Mouse (Mus musculus) midbrain, embryonic 16.5 days (tissue): ENCODE data around the gene Cdkal1. TPM values are rescaled to one million over a fixed set of nuclear protein-coding genes. Genes with fewer than 3 reads are reported as not detected.

Experiments used
- ATAC-seq: fragments of 200-750 bp; cut with Nextera tagmentation; 2 replicates; pipeline ENCODE4 v1.8.0; 2017; ENCODE audit warnings: moderate TSS enrichment
- H3K27ac ChIP-seq: fragments of 300-500 bp; sonication (generic); 2 replicates; pipeline ENCODE4 v1.5.1; 2014; ENCODE audit warnings: mild to moderate bottlenecking, low read length, mixed read lengths
- H3K27me3 ChIP-seq: fragments of 300-500 bp; sonication (generic); 2 replicates; pipeline ENCODE4 v1.6.1; 2014; ENCODE audit warnings: low read depth, low read length, mixed read lengths; ENCODE audit not compliant: control insufficient read depth, insufficient read depth
- H3K36me3 ChIP-seq: fragments of 300-500 bp; sonication (generic); 2 replicates; pipeline ENCODE4 v1.6.1; 2014; ENCODE audit warnings: mild to moderate bottlenecking, low read length, moderate library complexity, mixed read lengths; ENCODE audit not compliant: control insufficient read depth, insufficient read depth
- H3K4me1 ChIP-seq: fragments of 300-500 bp; sonication (generic); 2 replicates; pipeline ENCODE4 v1.6.1; 2014; ENCODE audit warnings: mild to moderate bottlenecking, low read length, mixed read lengths; ENCODE audit not compliant: control insufficient read depth, insufficient read depth
- H3K4me2 ChIP-seq: fragments of 300-500 bp; sonication (generic); 2 replicates; pipeline ENCODE4 v1.6.1; 2014; ENCODE audit warnings: mild to moderate bottlenecking, low read length, mixed read lengths
- H3K4me3 ChIP-seq: fragments of 300-500 bp; sonication (generic); 2 replicates; pipeline ENCODE4 v1.5.1; 2014; ENCODE audit warnings: low read depth, mild to moderate bottlenecking, low read length, moderate library complexity, mixed read lengths
- H3K9ac ChIP-seq: fragments of 300-500 bp; sonication (generic); 2 replicates; pipeline ENCODE4 v1.6.1; 2014; ENCODE audit warnings: low read depth, low read length, mixed read lengths
- H3K9me3 ChIP-seq: fragments of 300-500 bp; sonication (generic); replicated peaks from 2 replicates; pipeline ENCODE4 v1.6.1; 2014; ENCODE audit warnings: mild to moderate bottlenecking, low read length, mixed read lengths; ENCODE audit not compliant: control insufficient read depth, poor library complexity, severe bottlenecking
- WGBS: fragments of 180-500 bp; shearing (Covaris S2); extraction: QIAGEN DNeasy Blood & Tissue Kit; methylation state at CpG from one replicate; pipeline ENCODE4 v1.1.7; 2014; 5-methylcytosine and 5-hydroxymethylcytosine counted together
- polyA plus RNA-seq: library from polyadenylated mRNA; unstranded; fragments of >200 nt; fragmentation: Nextera tagmentation; extraction: Ambion mirVana; gene quantifications from 2 replicates; pipeline ENCODE4 v1.2.1, GENCODE M21; 2015

Gene Cdkal1
- polyA plus RNA-seq, 1 experiment from 2014 or later = 21.4 TPM

DNA sequence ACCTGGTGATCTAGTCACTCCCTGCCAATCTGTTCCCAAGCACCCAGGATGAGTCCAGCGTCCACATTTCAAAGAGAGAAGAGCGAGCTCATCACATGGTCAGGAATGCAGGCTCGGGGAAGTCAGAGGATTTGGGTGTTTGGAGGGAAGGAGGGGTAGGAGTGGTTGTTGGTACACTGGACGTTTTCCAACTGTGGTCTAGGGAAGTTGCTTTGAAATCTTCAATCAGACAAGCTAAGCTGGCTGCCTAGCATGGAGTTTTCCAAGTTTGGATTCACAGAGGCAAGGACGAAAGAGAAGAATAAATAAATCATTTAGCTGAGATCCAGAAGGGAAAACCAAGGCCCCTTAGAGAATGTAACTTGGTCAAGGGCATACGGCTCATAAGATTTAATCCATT lies 486.7 kb downstream of the Cdkal1 start:
- 48% methylated on average over 6 of the region's 6 CpGs for WGBS
- Histone ChIP-seq H3K27me3 (no peaks in the 10 kb centered on the region), H3K27ac (no peak overlapping the region), H3K4me1 (peaks cover 27% of the 10 kb centered on the region), H3K9ac (no peak overlapping the region), H3K4me2 (no peak overlapping the region), H3K4me3 (no peak overlapping the region), H3K36me3 (no peaks in the 10 kb centered on the region), H3K9me3 (no peaks in the 10 kb centered on the region)
- ATAC-seq = no peak

GRCm38 (mm10) chr13:29364901-29365625 lies 490.4 kb downstream of the Cdkal1 start:
- no peaks in the 10 kb centered on the region for H3K9me3 ChIP-seq
- peaks cover 10% of the 10 kb centered on the region; the same call in 1 of the 2 replicates for H3K4me1 ChIP-seq
- WGBS = 61% methylated on average over 13 of the region's 13 CpGs
- peak; percentile 52 for ATAC-seq
- H3K9ac ChIP-seq = no peak overlapping the region
- H3K36me3 ChIP-seq = no peaks in the 10 kb centered on the region
- H3K27ac ChIP-seq = peak overlapping the region; percentile 39; the same call in 1 of the 2 replicates
- H3K27me3 ChIP-seq = no peaks in the 10 kb centered on the region
- no peak overlapping the region for H3K4me3 ChIP-seq
- H3K4me2 ChIP-seq = no peak overlapping the region

- Histone ChIP-seq H3K27ac (no peak overlapping the region), H3K36me3 (no peaks in the 10 kb centered on the region), H3K9ac (no peak overlapping the region), H3K9me3 (no peaks in the 10 kb centered on the region), H3K4me1 (peaks cover 10% of the 10 kb centered on the region; the same call in 1 of the 2 replicates), H3K4me3 (no peak overlapping the region), H3K4me2 (no peak overlapping the region), H3K27me3 (no peaks in the 10 kb centered on the region)
- ATAC-seq = no peak
- 15% methylated on average over 6 of the region's 6 CpGs for WGBS
Measured at GRCm38 (mm10) chr13:29364009-29364408, 491.5 kb downstream of the Cdkal1 start.

- 92% methylated on average over 4 of the region's 4 CpGs for WGBS
- ATAC-seq = no peak
- no peak overlapping the region for H3K4me3 ChIP-seq
- H3K27me3 ChIP-seq = no peaks in the 10 kb centered on the region
- H3K4me2 ChIP-seq = no peak overlapping the region
- H3K4me1 ChIP-seq = peaks cover 10% of the 10 kb centered on the region; the same call in 1 of the 2 replicates
- H3K36me3 ChIP-seq = no peaks in the 10 kb centered on the region
- no peak overlapping the region for H3K27ac ChIP-seq
- H3K9me3 ChIP-seq = no peaks in the 10 kb centered on the region
- no peak overlapping the region for H3K9ac ChIP-seq
Measured at GRCm38 (mm10) chr13:29361842-29362241, 493.6 kb downstream of the Cdkal1 start.

DNA sequence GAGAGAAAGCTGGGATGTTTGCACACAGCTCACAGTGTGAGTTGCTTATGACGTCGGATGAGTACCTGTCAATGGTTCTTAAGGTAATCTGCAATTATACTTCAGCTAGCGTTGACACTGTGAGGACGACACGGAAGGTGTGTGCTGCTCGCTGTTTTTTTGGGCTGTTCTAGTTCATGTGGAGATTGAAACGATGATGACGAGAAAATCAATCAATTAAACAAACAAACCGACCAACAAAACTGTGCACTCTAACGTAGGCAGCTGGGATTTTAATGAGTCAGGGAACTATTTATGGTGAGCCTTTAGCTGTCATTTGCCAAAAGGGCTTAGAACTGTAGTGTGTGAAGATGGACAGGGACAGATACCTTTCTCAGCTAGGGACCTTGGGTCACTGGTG lies 494.6 kb downstream of the Cdkal1 start:
- no peak overlapping the region for H3K9ac ChIP-seq
- no peaks in the 10 kb centered on the region for H3K9me3 ChIP-seq
- H3K4me1 ChIP-seq = peaks cover 16% of the 10 kb centered on the region; the same call in 1 of the 2 replicates
- no peak for ATAC-seq
- H3K36me3 ChIP-seq = no peaks in the 10 kb centered on the region
- H3K27ac ChIP-seq = no peak overlapping the region
- no peaks in the 10 kb centered on the region for H3K27me3 ChIP-seq
- H3K4me2 ChIP-seq = no peak overlapping the region
- H3K4me3 ChIP-seq = no peak overlapping the region
- WGBS = 84% methylated on average over 10 of the region's 10 CpGs

DNA sequence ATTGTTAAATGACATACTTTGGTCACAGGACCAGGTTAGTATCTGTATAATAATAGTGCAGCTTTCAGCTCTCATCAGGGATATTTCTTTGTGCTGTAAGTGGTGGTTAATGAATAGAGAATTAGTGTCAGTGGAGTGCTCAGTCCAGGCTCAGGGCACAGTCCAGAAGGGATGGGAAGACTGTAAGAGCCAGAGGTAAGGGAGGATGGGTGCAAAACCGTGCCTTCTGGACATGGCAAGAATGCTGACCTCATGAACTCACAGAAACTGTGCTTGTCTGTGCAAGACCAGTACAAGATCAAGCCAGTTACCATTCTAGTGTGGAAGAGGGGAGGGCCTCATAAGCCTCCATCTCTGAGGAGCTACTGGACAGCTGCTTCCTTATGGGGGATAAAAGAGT lies 496.1 kb downstream of the Cdkal1 start:
- no peak overlapping the region for H3K4me2 ChIP-seq
- no peak overlapping the region for H3K9ac ChIP-seq
- 89% methylated on average over 1 of the region's 1 CpGs for WGBS
- peaks cover 13% of the 10 kb centered on the region for H3K4me1 ChIP-seq
- no peak overlapping the region for H3K4me3 ChIP-seq
- no peaks in the 10 kb centered on the region for H3K9me3 ChIP-seq
- H3K36me3 ChIP-seq = no peaks in the 10 kb centered on the region
- no peak overlapping the region for H3K27ac ChIP-seq
- no peaks in the 10 kb centered on the region for H3K27me3 ChIP-seq
- no peak for ATAC-seq

DNA sequence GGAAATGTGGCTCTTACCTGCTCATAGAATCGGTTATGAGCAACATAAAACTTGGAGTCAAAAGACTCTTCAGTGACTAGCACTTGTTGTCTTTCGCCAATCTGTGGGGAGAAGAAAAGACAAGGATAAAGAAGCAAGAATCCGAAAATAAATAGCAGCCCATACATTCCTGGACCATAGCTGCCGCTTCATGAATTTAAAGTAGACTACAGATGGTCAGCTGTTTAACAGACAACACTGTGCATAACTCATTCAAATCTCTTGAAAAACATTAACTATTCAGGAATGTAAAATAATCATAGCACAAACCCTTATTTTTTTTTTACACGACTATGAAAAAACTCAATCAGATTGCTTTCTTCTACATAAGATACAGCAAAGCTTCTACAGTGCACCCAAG lies 498.0 kb downstream of the Cdkal1 start:
- H3K27me3 ChIP-seq = no peaks in the 10 kb centered on the region
- H3K9ac ChIP-seq = no peak overlapping the region
- no peaks in the 10 kb centered on the region for H3K36me3 ChIP-seq
- no peaks in the 10 kb centered on the region for H3K9me3 ChIP-seq
- no peak overlapping the region for H3K4me2 ChIP-seq
- ATAC-seq = no peak
- no peak overlapping the region for H3K27ac ChIP-seq
- H3K4me1 ChIP-seq = peaks cover 10% of the 10 kb centered on the region
- WGBS = 79% methylated on average over 5 of the region's 5 CpGs
- no peak overlapping the region for H3K4me3 ChIP-seq

DNA sequence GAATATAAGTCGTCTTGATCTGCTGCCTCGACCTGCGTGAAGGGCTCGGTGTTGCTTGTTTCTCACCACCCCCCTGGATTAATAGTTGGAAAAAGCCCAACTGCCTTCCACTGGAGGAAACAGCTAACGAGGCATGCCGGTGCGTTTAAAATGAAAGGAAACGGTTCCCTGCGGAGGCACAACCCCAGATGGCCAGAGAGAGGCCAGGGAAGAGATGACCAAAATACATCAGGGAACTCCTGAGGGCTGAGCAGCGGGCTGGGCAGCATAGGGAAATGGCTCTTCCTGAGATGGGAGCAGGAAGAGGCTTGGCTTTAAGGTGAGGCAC lies 499.4 kb downstream of the Cdkal1 start:
- no peak overlapping the region for H3K4me2 ChIP-seq
- no peak overlapping the region for H3K9ac ChIP-seq
- no peaks in the 10 kb centered on the region for H3K9me3 ChIP-seq
- H3K27ac ChIP-seq = peak overlapping the region; percentile 19; the same call in 1 of the 2 replicates
- ATAC-seq = no peak
- 23% methylated on average over 10 of the region's 10 CpGs for WGBS
- no peaks in the 10 kb centered on the region for H3K27me3 ChIP-seq
- H3K36me3 ChIP-seq = no peaks in the 10 kb centered on the region
- no peak overlapping the region for H3K4me3 ChIP-seq
- H3K4me1 ChIP-seq = peaks cover 10% of the 10 kb centered on the region

DNA sequence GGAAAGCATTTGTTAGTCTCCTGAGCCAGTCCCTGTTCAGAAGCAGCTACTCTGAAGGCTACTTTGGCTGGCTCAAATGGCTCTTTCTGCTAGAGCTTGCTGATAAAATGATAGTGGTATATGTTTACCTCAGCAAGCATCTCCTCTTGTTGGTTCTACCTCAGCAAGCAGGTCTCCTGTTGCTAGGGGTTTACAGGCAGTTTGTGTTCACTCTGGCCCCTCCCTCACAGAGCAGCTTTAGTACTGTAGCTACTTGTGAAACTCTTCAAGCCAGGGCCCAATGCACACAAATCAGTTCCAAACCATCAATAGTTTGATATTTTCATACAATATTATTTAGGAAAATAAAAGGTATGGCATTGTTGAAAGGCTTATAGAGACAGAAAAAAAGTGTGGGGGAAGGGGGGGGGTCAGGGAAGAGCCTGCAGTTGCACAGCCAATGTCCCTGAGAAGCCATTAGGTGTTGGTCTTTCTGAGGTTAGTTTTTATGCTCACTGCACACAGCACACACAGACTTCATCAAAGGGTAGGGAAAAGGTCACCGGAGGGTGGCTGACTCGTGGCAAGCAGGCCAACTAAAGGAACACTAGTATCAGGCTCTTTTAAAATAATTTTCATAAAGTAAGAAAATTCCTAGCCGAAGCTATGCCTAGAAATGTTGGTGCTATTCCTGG lies 499.9 kb downstream of the Cdkal1 start:
- Histone ChIP-seq H3K4me1 (peaks cover 10% of the 10 kb centered on the region), H3K9me3 (no peaks in the 10 kb centered on the region), H3K4me3 (no peak overlapping the region), H3K27me3 (no peaks in the 10 kb centered on the region), H3K27ac (peak overlapping the region; percentile 19; the same call in 1 of the 2 replicates), H3K9ac (no peak overlapping the region), H3K36me3 (no peaks in the 10 kb centered on the region), H3K4me2 (no peak overlapping the region)
- ATAC-seq = no peak
- 52% methylated on average over 3 of the region's 3 CpGs for WGBS
